Mouse (Mus musculus): Measurements from ENCODE around the gene Itsn2. TPM values are rescaled to one million over a fixed set of nuclear protein-coding genes. Genes with fewer than 3 reads are reported as not detected.

Itsn2 gene
- polyA plus RNA-seq, 1 experiment from 2014 or later, result 25.9 TPM

GRCm38 (mm10) chr12:4665675-4666037, 73.2 kb downstream of the Itsn2 start:
- 87% methylated on average over 5 of the region's 5 CpGs for WGBS
- H3K27ac ChIP-seq (replicated peaks; ENCODE audit: low read depth, low read length), result no peak overlapping the region
- H3K9ac ChIP-seq (replicated peaks; ENCODE audit: low read length), result no peak overlapping the region
- H3K4me3 ChIP-seq (ENCODE audit: low read depth, low read length), result no peak overlapping the region
- H3K9me3 ChIP-seq (replicated peaks; ENCODE audit: control insufficient read depth, low read length), result no peaks in the 10 kb centered on the region
- H3K4me2 ChIP-seq (ENCODE audit: low read depth, low read length), result no peak overlapping the region
- ATAC-seq (replicated peaks; ENCODE audit: insufficient number of reproducible peaks, low FRiP score, low TSS enrichment, low read depth) (no peak), DNase-seq (ENCODE audit: low spot score) (no peak)
- no peaks in the 10 kb centered on the region for H3K4me1 ChIP-seq (ENCODE audit: control insufficient read depth, insufficient read depth, low read length)
- no peaks in the 10 kb centered on the region; the same call in 1 of the 2 replicates for H3K36me3 ChIP-seq (replicated peaks; ENCODE audit: control insufficient read depth, insufficient read depth, low read depth, low read length)
- H3K27me3 ChIP-seq (ENCODE audit: control insufficient read depth, insufficient read depth, low read length), result no peaks in the 10 kb centered on the region

GRCm38 (mm10) chr12:4676336-4676735, 83.9 kb downstream of the Itsn2 start:
- no peaks in the 10 kb centered on the region for H3K4me1 ChIP-seq (ENCODE audit: control insufficient read depth, insufficient read depth, low read length)
- no peak overlapping the region for H3K9ac ChIP-seq (replicated peaks; ENCODE audit: low read length)
- DNase-seq (ENCODE audit: low spot score) (no peak), ATAC-seq (replicated peaks; ENCODE audit: insufficient number of reproducible peaks, low FRiP score, low TSS enrichment, low read depth) (no peak)
- H3K9me3 ChIP-seq (replicated peaks; ENCODE audit: control insufficient read depth, low read length), result no peaks in the 10 kb centered on the region
- no peak overlapping the region for H3K4me2 ChIP-seq (ENCODE audit: low read depth, low read length)
- H3K4me3 ChIP-seq (ENCODE audit: low read depth, low read length), result no peak overlapping the region
- H3K36me3 ChIP-seq (replicated peaks; ENCODE audit: control insufficient read depth, insufficient read depth, low read depth, low read length), result no peaks in the 10 kb centered on the region
- H3K27me3 ChIP-seq (ENCODE audit: control insufficient read depth, insufficient read depth, low read length), result no peaks in the 10 kb centered on the region
- WGBS, result 76% methylated on average over 1 of the region's 1 CpGs
- H3K27ac ChIP-seq (replicated peaks; ENCODE audit: low read depth, low read length), result no peak overlapping the region

- ATAC-seq (replicated peaks; ENCODE audit: insufficient number of reproducible peaks, low FRiP score, low TSS enrichment, low read depth), result no peak
- H3K36me3 ChIP-seq (replicated peaks; ENCODE audit: control insufficient read depth, insufficient read depth, low read depth, low read length), result no peaks in the 10 kb centered on the region
These were observed 87.5 kb downstream of the Itsn2 start for GRCm38 (mm10) chr12:4679971-4680370.

GRCm38 (mm10) chr12:4685441-4685840, 93.0 kb downstream of the Itsn2 start:
- H3K36me3 ChIP-seq (replicated peaks; ENCODE audit: control insufficient read depth, insufficient read depth, low read depth, low read length), result no peaks in the 10 kb centered on the region
- H3K9me3 ChIP-seq (replicated peaks; ENCODE audit: control insufficient read depth, low read length), result no peaks in the 10 kb centered on the region
- no peak overlapping the region for H3K9ac ChIP-seq (replicated peaks; ENCODE audit: low read length)
- no peaks in the 10 kb centered on the region for H3K4me1 ChIP-seq (ENCODE audit: control insufficient read depth, insufficient read depth, low read length)
- H3K4me2 ChIP-seq (ENCODE audit: low read depth, low read length), result no peak overlapping the region
- ATAC-seq (replicated peaks; ENCODE audit: insufficient number of reproducible peaks, low FRiP score, low TSS enrichment, low read depth) (no peak), DNase-seq (ENCODE audit: low spot score) (no peak)
- WGBS, result 61% methylated on average over 4 of the region's 4 CpGs
- no peak overlapping the region for H3K4me3 ChIP-seq (ENCODE audit: low read depth, low read length)
- no peak overlapping the region for H3K27ac ChIP-seq (replicated peaks; ENCODE audit: low read depth, low read length)
- H3K27me3 ChIP-seq (ENCODE audit: control insufficient read depth, insufficient read depth, low read length), result no peaks in the 10 kb centered on the region

More at GRCm38 (mm10) chr12:4679971-4680370, 87.5 kb downstream of the Itsn2 start:
- Histone ChIP-seq H3K9ac (replicated peaks; ENCODE audit: low read length) (no peak overlapping the region), H3K27me3 (ENCODE audit: control insufficient read depth, insufficient read depth, low read length) (no peaks in the 10 kb centered on the region), H3K4me1 (ENCODE audit: control insufficient read depth, insufficient read depth, low read length) (no peaks in the 10 kb centered on the region), H3K27ac (replicated peaks; ENCODE audit: low read depth, low read length) (no peak overlapping the region), H3K4me2 (ENCODE audit: low read depth, low read length) (no peak overlapping the region), H3K9me3 (replicated peaks; ENCODE audit: control insufficient read depth, low read length) (no peaks in the 10 kb centered on the region), H3K4me3 (ENCODE audit: low read depth, low read length) (no peak overlapping the region)
- 84% methylated on average over 4 of the region's 4 CpGs for WGBS
- DNase-seq (ENCODE audit: low spot score), result no peak

GRCm38 (mm10) chr12:4688386-4688785, 95.9 kb downstream of the Itsn2 start:
- H3K27me3 ChIP-seq (ENCODE audit: control insufficient read depth, insufficient read depth, low read length), result no peaks in the 10 kb centered on the region
- DNase-seq (ENCODE audit: low spot score) (no peak), ATAC-seq (replicated peaks; ENCODE audit: insufficient number of reproducible peaks, low FRiP score, low TSS enrichment, low read depth) (no peak)
- no peak overlapping the region for H3K27ac ChIP-seq (replicated peaks; ENCODE audit: low read depth, low read length)
- H3K9me3 ChIP-seq (replicated peaks; ENCODE audit: control insufficient read depth, low read length), result no peaks in the 10 kb centered on the region
- WGBS, result 81% methylated on average over 2 of the region's 2 CpGs
- H3K4me3 ChIP-seq (ENCODE audit: low read depth, low read length), result no peak overlapping the region
- H3K9ac ChIP-seq (replicated peaks; ENCODE audit: low read length), result no peak overlapping the region
- H3K4me2 ChIP-seq (ENCODE audit: low read depth, low read length), result no peak overlapping the region
- no peaks in the 10 kb centered on the region for H3K4me1 ChIP-seq (ENCODE audit: control insufficient read depth, insufficient read depth, low read length)
- H3K36me3 ChIP-seq (replicated peaks; ENCODE audit: control insufficient read depth, insufficient read depth, low read depth, low read length), result no peaks in the 10 kb centered on the region

- DNase-seq (ENCODE audit: low spot score) (no peak), ATAC-seq (replicated peaks; ENCODE audit: insufficient number of reproducible peaks, low FRiP score, low TSS enrichment, low read depth) (no peak)
- 94% methylated on average over 14 of the region's 14 CpGs for WGBS
- H3K4me2 ChIP-seq (ENCODE audit: low read depth, low read length), result no peak overlapping the region
- no peak overlapping the region for H3K4me3 ChIP-seq (ENCODE audit: low read depth, low read length)
- no peak overlapping the region for H3K9ac ChIP-seq (replicated peaks; ENCODE audit: low read length)
- H3K9me3 ChIP-seq (replicated peaks; ENCODE audit: control insufficient read depth, low read length), result no peaks in the 10 kb centered on the region
- H3K4me1 ChIP-seq (ENCODE audit: control insufficient read depth, insufficient read depth, low read length), result no peaks in the 10 kb centered on the region
- no peaks in the 10 kb centered on the region for H3K27me3 ChIP-seq (ENCODE audit: control insufficient read depth, insufficient read depth, low read length)
- no peaks in the 10 kb centered on the region for H3K36me3 ChIP-seq (replicated peaks; ENCODE audit: control insufficient read depth, insufficient read depth, low read depth, low read length)
- no peak overlapping the region for H3K27ac ChIP-seq (replicated peaks; ENCODE audit: low read depth, low read length)
These were observed 96.9 kb downstream of the Itsn2 start for GRCm38 (mm10) chr12:4689341-4689740.

- Histone ChIP-seq H3K9me3 (replicated peaks; ENCODE audit: control insufficient read depth, low read length) (no peaks in the 10 kb centered on the region), H3K27me3 (ENCODE audit: control insufficient read depth, insufficient read depth, low read length) (no peaks in the 10 kb centered on the region), H3K27ac (replicated peaks; ENCODE audit: low read depth, low read length) (no peak overlapping the region), H3K4me3 (ENCODE audit: low read depth, low read length) (no peak overlapping the region), H3K4me2 (ENCODE audit: low read depth, low read length) (no peak overlapping the region), H3K36me3 (replicated peaks; ENCODE audit: control insufficient read depth, insufficient read depth, low read depth, low read length) (no peaks in the 10 kb centered on the region), H3K9ac (replicated peaks; ENCODE audit: low read length) (no peak overlapping the region), H3K4me1 (ENCODE audit: control insufficient read depth, insufficient read depth, low read length) (no peaks in the 10 kb centered on the region)
- 87% methylated on average over 3 of the region's 3 CpGs for WGBS
- ATAC-seq (replicated peaks; ENCODE audit: insufficient number of reproducible peaks, low FRiP score, low TSS enrichment, low read depth) (no peak), DNase-seq (ENCODE audit: low spot score) (no peak)
These were observed 98.8 kb downstream of the Itsn2 start for GRCm38 (mm10) chr12:4691193-4691592.

GRCm38 (mm10) chr12:4694534-4694933, 102.1 kb downstream of the Itsn2 start:
- H3K4me2 ChIP-seq (ENCODE audit: low read depth, low read length), result no peak overlapping the region
- no peaks in the 10 kb centered on the region for H3K4me1 ChIP-seq (ENCODE audit: control insufficient read depth, insufficient read depth, low read length)
- H3K9ac ChIP-seq (replicated peaks; ENCODE audit: low read length), result no peak overlapping the region
- WGBS, result 82% methylated on average over 1 of the region's 1 CpGs
- no peak overlapping the region for H3K27ac ChIP-seq (replicated peaks; ENCODE audit: low read depth, low read length)
- no peaks in the 10 kb centered on the region for H3K9me3 ChIP-seq (replicated peaks; ENCODE audit: control insufficient read depth, low read length)
- ATAC-seq (replicated peaks; ENCODE audit: insufficient number of reproducible peaks, low FRiP score, low TSS enrichment, low read depth) (no peak), DNase-seq (ENCODE audit: low spot score) (no peak)
- no peak overlapping the region for H3K4me3 ChIP-seq (ENCODE audit: low read depth, low read length)
- no peaks in the 10 kb centered on the region for H3K27me3 ChIP-seq (ENCODE audit: control insufficient read depth, insufficient read depth, low read length)
- H3K36me3 ChIP-seq (replicated peaks; ENCODE audit: control insufficient read depth, insufficient read depth, low read depth, low read length), result no peaks in the 10 kb centered on the region

Data from embryonic facial prominence, embryonic 11.5 days (tissue).